In genomic region chr7:120098403-120098802, GRCm38 (mm10) we compare ENCODE assay signal across 8 mouse cellular contexts. TPM values are rescaled to one million over a fixed set of nuclear protein-coding genes. Genes with fewer than 3 reads are reported as not detected.
DNase-seq lines count a peak whose midpoint lies in the region; ATAC-seq and TF ChIP-seq lines count a peak whose summit lies in the region.
"Had no signal": no experiment of that assay in that cellular context is flagged by ENCODE, and none has a peak within 500 bp of the region (broad histone marks: within the 10 kb centered on the region; RNA-seq: fewer than 3 reads in every experiment).

No protein-coding gene starts in this region.

- peak; percentile 43 for ATAC-seq in granulocyte monocyte progenitor cell, adult 5-6 weeks (replicated peaks; ENCODE audit: poor library complexity, severe bottlenecking)

- in situ Hi-C loops in CH12.LX (cut with MboI; ENCODE audit: low pct_ligation_motif_present, low pct_unique_long_range_greater_than_20kb, low sequenced_read_pairs), result no loop called here

- H3K36me3 ChIP-seq in CH12.LX (replicated peaks in 1 of 2; ENCODE audit: control insufficient read depth in 1 of 2, insufficient read depth in 1 of 2, low read length in 1 of 2), result no peaks in the 10 kb centered on the region
- H3K36me3 ChIP-seq in splenic B cell, adult 2 months (ENCODE audit: control insufficient read depth, insufficient read depth, low read length, poor library complexity, severe bottlenecking), result no peaks in the 10 kb centered on the region
- H3K36me3 ChIP-seq: limb, embryonic 12.5 days had no signal

- no peak overlapping the region for H3K4me3 ChIP-seq in CH12.LX (replicated peaks in 1 of 3; ENCODE audit: low read depth in 2 of 3, low read length in 2 of 3, poor library complexity in 1 of 3)
- H3K4me3 ChIP-seq: limb, embryonic 12.5 days had no signal

- no peaks in the 10 kb centered on the region for H3K79me2 ChIP-seq in CH12.LX (replicated peaks; ENCODE audit: control insufficient read depth, extremely low read depth, insufficient read depth, poor library complexity, severe bottlenecking)

- TF ChIP-seq EP300 in CH12.LX (IDR thresholded peaks at IDR 0.05; ENCODE audit: low read length), result no peak

- no peak for TF ChIP-seq POLR2A in CH12.LX (IDR thresholded peaks at IDR 0.05; ENCODE audit: low read depth, low read length)

- no peak overlapping the region for H3K27ac ChIP-seq in CH12.LX (ENCODE audit: insufficient read depth, low read depth)
- H3K27ac ChIP-seq: limb, embryonic 12.5 days had no signal

- DNase-seq in CH12.LX (ENCODE audit: extremely low read depth), result peak; percentile 58
- DNase-seq in Muller cell, postnatal 12 days (ENCODE audit: inconsistent ontology term), result peak; percentile 77
- peak; percentile 76 to 86 for DNase-seq in cerebellum, postnatal 14 days
- DNase-seq in layer of hippocampus, adult 9-10 months (ENCODE audit: low spot score), result peak; percentile 44
- peak; percentile 84 to 86 for DNase-seq in lung, postnatal 4 days
- peak; percentile 23 for DNase-seq in splenic B cell, adult 2 months (ENCODE audit: low read depth, low spot score)

- no peaks in the 10 kb centered on the region for H3K9me3 ChIP-seq in CH12.LX (replicated peaks; ENCODE audit: low read length)
- H3K9me3 ChIP-seq: limb, embryonic 12.5 days had no signal

- H3K4me1 ChIP-seq in CH12.LX (ENCODE audit: control insufficient read depth in 1 of 2, insufficient read depth in 2 of 2), result peaks cover 0 to 5% of the 10 kb centered on the region in 2 experiments; a peak in 1 of 4 replicates

- no peaks in the 10 kb centered on the region for H3K27me3 ChIP-seq in CH12.LX (replicated peaks)
- no peaks in the 10 kb centered on the region for H3K27me3 ChIP-seq in splenic B cell, adult 2 months (ENCODE audit: control insufficient read depth, insufficient read depth, low read length, poor library complexity, severe bottlenecking)
- H3K27me3 ChIP-seq: limb, embryonic 12.5 days had no signal

- dilution Hi-C loops in CH12.LX (cut with MboI; ENCODE audit: extremely low pct_ligation_motif_present, extremely low pct_unique_long_range_greater_than_20kb, low sequenced_read_pairs), result no loop called here

- TF ChIP-seq CTCF in CH12.LX (conservative IDR thresholded peaks at IDR 0.05 in 1 of 2, IDR thresholded peaks at IDR 0.05 in 1 of 2; ENCODE audit: low read depth in 2 of 2, low read length in 2 of 2), result peak in 1 of 2 experiments; percentile 76; a peak in 2 of 4 replicates

- no peak overlapping the region for H3K9ac ChIP-seq in CH12.LX (ENCODE audit: insufficient read depth, low read depth)
- H3K9ac ChIP-seq: limb, embryonic 12.5 days had no signal

- H3K4me2 ChIP-seq in CH12.LX (ENCODE audit: insufficient read depth, low read depth, poor library complexity, severe bottlenecking), result no peak overlapping the region
- H3K4me2 ChIP-seq: limb, embryonic 12.5 days had no signal

- peak; percentile 56 for TF ChIP-seq RAD21 in CH12.LX (IDR thresholded peaks at IDR 0.05; ENCODE audit: low read depth, low read length)

TF ChIP-seq in CH12.LX, 34 proteins besides CTCF, POLR2A, EP300 and RAD21:
- TF ChIP-seq RCOR1 (conservative IDR thresholded peaks at IDR 0.05; ENCODE audit: low read depth, low read length), result no peak
- TF ChIP-seq SMC3 (IDR thresholded peaks at IDR 0.05; ENCODE audit: low read depth, low read length), result peak; percentile 57
- TF ChIP-seq ZMIZ1 (IDR thresholded peaks at IDR 0.05; ENCODE audit: low read depth, low read length), result no peak

RNA-seq across cellular contexts. Expression of gene Dnah3, which starts 3.3 kb away (rescaled TPM):
- total RNA-seq in CH12.LX (2012; rRNA removed), result not detected in 2 replicates
- not detected in 2 replicates for total RNA-seq in CH12.LX (2014; rRNA removed)
- polyA plus RNA-seq in CH12.LX (2012; ENCODE audit: insufficient read length, low read depth), result not detected in 2 replicates
- not detected in 2 replicates for total RNA-seq in granulocyte monocyte progenitor cell, adult 5-6 weeks (2014; fragmentation: Nextera tagmentation)
- total RNA-seq in granulocyte monocyte progenitor cell, adult 5-6 weeks (2017), result not detected in 2 replicates
- polyA plus RNA-seq: limb, embryonic 12.5 days had no signal

RNA-seq across cellular contexts. Expression of gene Tmem159, which starts 3.8 kb away (rescaled TPM):
- total RNA-seq in CH12.LX (2012; rRNA removed) (not detected in 2 replicates), CH12.LX (2014; rRNA removed) (not detected in 2 replicates)
- not detected in 2 replicates for polyA plus RNA-seq in CH12.LX (2012; ENCODE audit: insufficient read length, low read depth)
- 4.7 and 14.4 TPM in 2 replicates for total RNA-seq in granulocyte monocyte progenitor cell, adult 5-6 weeks (2014; fragmentation: Nextera tagmentation)
- 7.7 and 7.8 TPM in 2 replicates for total RNA-seq in granulocyte monocyte progenitor cell, adult 5-6 weeks (2017)

RNA-seq across cellular contexts. Expression of gene Zp2, which starts 46.7 kb away (rescaled TPM):
- total RNA-seq in CH12.LX (2012; rRNA removed) (0.04 TPM in 1 of 2 replicates, not detected in the other), CH12.LX (2014; rRNA removed) (not detected in 2 replicates)
- not detected in 2 replicates for polyA plus RNA-seq in CH12.LX (2012; ENCODE audit: insufficient read length, low read depth)
- not detected in 2 replicates for total RNA-seq in granulocyte monocyte progenitor cell, adult 5-6 weeks (2014; fragmentation: Nextera tagmentation)
- not detected in 2 replicates for total RNA-seq in granulocyte monocyte progenitor cell, adult 5-6 weeks (2017)
- polyA plus RNA-seq: limb, embryonic 12.5 days had no signal

Comparison
In these comparisons a context has a peak if more than half of its experiments do, and no peak if none do; other contexts are left out.
1. DNase-seq: peak in every context shown above with its lines; median percentile 85 in lung, postnatal 4 days; 81 in cerebellum, postnatal 14 days; 77 in Muller cell, postnatal 12 days; 58 in CH12.LX; 44 in layer of hippocampus, adult 9-10 months; 23 in splenic B cell, adult 2 months.
2. RNA of gene Tmem159, which starts 3.8 kb away (total RNA-seq): 4.7 to 14.4 TPM in granulocyte monocyte progenitor cell, adult 5-6 weeks; not detected in CH12.LX; every median in the first group is over 4 times any median in the second.